Mouse (Mus musculus): ENCODE results near the gene Snd1.

DNA sequence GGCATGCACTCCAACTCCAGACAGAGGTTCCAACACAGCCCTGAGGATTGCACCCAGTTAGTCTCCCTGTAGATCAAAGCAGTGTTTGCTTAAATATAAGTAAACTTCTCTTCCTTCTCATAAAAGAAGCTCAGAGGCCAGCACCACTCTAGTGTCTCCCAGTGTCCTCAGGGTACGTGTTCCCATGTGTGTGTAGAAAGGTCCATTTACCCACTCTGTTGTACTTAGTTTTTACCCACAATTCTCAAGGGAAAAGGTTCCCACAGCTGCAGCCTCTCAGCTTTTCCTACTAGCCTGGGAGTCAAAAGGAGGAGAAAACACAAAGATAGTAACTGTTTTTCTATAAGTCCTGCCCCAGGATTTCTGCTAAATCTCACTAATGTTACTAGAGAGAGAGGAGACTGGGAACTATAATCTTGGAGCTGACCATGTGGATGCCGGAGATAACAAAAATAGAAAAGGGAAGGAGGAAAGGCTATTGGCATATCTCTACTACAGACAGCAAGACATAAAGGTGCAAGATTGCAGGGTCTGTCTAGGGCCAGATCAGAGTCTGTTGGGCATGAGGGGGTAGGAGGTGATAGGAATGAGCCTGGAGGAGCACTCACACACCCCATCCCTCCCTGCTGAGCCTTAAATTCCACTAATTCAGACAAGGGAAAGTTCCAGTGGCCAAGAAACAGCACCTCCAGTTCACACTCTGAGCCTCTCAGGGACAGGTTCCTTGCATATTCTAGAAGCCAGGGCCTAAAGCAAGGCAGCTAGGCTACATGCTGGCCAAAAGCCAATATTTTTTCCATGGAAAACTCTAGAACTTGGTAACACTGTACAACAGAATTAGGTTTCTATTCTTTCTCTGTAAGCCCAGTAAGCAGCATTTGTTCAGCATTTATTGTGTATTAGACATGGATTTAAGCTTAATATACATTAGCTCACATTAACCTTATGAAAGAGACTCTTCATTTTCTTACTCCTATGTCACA, 382.6 kb downstream of the Snd1 start:
- TF ChIP-seq GATA1 (IDR thresholded peaks at IDR 0.05; ENCODE audit: borderline replicate concordance, low read length) (no peak), FLI1 (IDR thresholded peaks at IDR 0.05; ENCODE audit: low read length) (no peak)
